Mouse (Mus musculus): ENCODE data around the gene Tnfrsf13b.

DNA sequence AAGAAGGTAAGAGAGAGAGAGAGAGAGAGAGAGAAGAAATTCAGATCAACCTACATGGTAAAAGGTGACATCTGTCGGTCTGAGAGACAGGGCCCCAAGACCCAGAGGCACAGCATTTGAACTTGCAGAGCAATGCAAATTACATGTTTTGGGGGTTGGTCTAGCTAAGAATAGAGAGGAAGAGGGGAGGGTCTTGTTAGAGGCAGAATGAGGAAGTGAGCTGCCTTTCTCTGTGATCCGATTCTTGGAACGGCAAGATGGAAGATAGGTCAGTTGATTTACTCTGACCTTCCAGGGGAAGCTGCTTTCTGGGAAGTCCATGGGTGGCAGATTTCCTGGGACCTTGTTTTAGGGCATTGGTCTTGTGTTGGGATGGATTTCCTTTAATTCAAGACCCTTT, 15.7 kb downstream of the Tnfrsf13b start:
- TF ChIP-seq POLR2AphosphoS5 (IDR thresholded peaks at IDR 0.05; ENCODE audit: insufficient replicate concordance, low read depth, low read length), result no peak
- TF ChIP-seq TAL1 (conservative IDR thresholded peaks at IDR 0.05; ENCODE audit: low read depth, low read length), result no peak
- no peak for TF ChIP-seq CTCF (IDR thresholded peaks at IDR 0.05; ENCODE audit: low read depth, low read length)
- TF ChIP-seq GATA1 (IDR thresholded peaks at IDR 0.05; ENCODE audit: borderline replicate concordance, low read length), result no peak
- no peak for TF ChIP-seq GATA2 (IDR thresholded peaks at IDR 0.05; ENCODE audit: borderline replicate concordance, low read depth, low read length)
